Mouse (Mus musculus) thymus, adult 18-20 months (tissue): ENCODE data around the gene Ptma.
"Not testable (repeated sequence)": the region's sequence is repeated elsewhere in the genome, so short reads cannot be mapped to it uniquely, and the experiment has no call there.

Experiments
- DNase-seq, 2 experiments: peaks; one replicate each; pipeline ENCODE4 v3.0.0; 2022; ENCODE audit warnings: mixed read lengths in 2 of 2

Gene Ptma

DNA sequence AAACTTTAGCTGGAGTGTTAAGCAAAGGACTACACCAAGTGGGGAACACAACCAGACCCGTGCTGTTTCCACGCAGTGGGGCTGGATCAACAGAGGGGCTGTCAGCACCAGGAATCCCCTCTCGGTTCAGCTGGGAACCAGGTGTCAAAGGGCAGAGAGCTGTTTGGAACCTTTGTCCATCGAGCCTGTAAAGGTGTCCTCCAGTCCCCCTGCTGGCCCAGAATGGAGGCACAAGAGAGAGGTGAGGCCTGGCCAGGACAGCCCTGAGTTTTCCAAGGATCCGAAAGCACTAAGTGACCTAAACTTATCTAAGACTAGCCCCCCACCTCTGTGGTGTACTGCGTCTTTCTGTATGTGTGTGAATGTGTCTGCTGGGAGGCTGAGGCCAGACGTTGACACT is 6.2 kb upstream of the Ptma start:
- DNase-seq = peak in 1 of 2 experiments; percentile 19

DNA sequence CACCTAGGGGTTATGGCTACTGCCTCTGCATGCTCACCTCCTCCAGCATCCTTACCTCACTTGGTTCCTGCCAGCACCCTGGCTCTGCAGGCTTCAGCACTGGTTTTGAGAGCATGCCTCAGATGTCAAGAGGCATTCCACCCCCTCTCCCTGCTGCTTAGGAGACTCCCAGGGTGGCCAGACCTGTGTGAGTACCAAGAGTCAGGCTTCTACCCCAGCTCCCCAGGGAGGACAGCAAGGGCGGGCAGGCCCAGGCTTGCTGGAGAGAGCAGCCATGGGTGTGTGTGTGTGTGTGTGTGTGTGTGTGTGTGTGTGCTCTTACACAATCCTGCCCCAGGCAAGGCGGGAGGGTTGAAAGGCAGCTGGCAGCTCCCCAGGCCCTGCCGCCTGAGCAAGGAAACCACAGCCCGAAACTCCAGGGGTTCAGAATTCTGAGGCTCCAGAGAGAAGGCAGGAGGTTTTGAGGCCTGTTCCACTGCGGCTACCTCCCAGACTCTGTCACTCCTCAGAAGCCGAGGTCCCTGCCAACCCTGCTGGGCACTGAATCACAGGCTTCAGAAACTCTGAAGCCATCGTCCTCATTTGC is 4.1 kb upstream of the Ptma start:
- DNase-seq = peak in 1 of 2 experiments; percentile 37

DNA sequence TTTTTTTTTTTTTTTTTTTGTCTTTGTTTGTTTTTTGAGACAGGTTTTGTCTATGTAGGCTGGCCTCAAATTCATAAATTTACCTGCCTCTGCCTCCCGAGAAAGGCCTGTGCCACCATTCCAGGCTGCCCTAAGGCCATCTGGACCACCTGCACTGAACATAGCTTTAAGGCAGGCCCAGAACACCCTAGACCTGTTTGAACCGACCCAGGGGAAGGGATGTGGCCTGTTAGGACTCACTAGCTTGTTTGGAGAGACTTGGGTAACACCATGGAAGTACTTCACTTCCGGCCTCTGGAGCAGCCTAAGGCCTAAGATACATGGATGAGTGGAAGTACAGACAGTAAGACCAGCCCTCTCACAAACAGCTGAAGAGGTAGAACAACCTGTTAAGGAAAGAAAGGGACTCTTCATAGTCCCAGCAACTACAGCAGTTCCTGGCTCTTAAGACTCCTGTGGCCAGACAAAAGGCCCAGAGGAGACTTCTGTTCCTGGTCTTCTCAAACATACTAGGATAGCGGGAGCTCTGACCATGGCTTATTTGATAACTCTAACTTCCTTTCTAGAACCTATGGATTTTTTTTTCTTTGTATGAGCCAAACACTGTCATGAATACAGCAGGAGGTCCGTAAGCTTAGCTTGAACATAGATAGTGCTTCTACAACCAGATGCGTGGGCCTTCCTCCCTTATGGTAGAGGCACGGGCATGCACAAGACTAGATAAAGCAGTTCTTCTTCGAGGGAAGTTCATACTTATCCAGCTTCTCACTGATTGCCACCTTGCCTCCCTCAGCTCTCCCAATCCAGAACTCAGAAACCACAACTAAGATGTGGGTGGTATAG is 2.5 kb upstream of the Ptma start:
- peak in 1 of 2 experiments; percentile 19 for DNase-seq

DNA sequence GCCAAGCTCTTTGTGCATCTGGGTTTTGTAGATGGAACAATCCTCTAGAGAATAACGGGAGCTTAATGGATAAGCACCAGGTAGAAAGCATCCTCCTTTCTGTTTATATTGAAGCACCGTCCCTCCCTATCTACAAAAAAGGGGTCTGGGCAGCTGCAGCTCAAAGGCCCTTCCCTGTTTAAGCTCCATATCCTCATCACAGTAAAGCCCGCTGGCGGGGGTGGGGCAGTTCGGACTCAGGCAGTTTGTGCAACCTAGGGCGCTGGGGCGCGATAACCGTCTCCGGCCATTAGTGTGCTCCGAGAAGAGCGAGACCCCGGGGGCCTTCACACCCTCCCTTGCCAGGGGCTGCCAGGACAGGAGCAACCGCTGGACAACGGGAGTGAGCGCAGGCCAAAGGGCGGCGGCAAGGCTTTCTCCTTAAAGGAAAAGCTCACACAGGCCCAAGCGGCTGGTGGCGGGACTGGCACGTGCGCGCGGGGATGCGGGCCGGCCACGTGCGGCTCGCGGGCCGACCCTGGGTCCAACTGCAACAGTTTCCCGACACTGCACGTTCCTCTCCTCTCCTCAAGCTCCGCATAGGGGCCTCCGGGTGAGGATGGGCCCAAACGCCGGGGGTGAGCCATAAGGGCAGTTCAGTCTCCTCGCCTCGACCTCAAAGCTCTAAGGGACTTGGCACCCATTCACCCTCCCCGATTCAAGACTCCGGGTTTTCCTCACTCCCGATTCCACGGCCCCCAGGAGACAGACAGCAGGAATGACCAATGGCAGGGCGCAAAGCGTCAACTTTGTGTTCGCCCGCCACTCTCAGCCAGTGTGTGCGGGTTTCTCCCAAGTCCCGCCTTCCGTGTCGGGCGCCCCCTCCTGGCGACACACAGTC is 1.7 kb upstream of the Ptma start:
- peak; percentile 97 to 100 for DNase-seq

DNA sequence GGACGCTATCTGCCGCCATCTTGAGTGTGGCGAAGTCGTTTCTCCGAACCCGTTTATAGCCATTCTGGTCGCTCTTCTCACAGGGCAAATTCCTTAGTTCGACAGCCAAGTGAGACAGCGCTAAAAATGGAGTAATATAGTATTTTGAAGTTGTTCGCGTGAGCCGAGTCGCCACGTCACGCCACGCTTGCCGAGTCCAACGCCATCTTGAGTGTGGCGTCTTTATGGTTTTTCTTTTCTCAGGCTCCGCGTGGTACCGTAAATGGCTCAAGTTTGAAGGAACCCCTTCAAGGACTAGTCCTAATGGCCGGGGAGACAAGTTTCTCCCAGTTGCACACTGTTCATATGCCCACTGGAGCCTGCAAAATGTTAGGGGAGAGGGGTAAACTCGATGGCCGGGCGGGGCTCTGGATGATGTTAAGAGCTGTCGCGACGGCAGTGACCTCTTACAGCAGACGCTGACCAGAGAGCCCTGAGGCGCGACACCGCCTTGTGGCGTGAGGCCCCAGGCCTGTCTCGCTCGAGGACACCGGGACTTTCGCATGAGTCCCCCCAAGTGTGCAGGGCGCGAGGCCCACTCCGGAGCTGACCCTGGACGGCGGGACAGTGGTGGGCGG is 919 bp upstream of the Ptma start:
- no peak for DNase-seq

DNA sequence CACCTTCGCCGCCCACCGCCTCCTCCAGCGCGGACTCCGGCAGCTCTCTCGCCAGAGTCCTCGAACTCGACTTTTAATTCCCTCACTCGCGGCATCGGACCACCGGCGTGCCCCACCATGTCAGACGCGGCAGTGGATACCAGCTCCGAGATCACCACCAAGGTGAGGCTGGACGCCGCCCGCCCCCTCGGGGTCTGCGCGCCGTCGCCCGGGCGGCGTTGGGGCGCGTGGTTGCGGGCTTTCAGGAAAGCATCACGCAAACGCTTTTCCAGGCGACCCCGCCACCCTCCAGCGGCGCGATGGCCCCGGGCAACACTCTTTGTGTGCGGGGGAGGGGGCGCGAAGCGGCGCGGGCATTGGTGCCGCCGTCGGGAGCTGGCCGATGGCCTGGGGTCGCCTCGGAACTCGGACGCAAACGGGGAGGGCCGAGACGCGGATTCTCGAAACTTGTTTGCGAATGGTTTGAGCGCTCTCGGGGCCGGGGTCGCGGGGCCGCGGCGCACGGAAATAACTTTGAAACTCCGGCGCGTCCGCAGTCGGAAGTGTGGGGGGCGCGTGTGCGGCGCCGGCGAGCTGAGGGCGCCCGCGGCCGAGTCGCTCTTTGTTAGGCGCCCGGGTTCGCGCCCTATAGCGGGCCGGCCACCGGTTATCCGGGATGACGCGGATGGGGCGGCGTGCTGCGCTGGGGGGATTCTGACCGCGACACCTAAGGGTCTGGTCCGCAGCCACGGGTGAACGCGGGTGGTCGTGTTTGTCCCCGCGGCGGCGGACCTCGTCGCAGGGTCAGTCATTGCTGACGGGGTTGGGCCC is 468 bp downstream of the Ptma start:
- peak; percentile 50 to 60 for DNase-seq

DNA sequence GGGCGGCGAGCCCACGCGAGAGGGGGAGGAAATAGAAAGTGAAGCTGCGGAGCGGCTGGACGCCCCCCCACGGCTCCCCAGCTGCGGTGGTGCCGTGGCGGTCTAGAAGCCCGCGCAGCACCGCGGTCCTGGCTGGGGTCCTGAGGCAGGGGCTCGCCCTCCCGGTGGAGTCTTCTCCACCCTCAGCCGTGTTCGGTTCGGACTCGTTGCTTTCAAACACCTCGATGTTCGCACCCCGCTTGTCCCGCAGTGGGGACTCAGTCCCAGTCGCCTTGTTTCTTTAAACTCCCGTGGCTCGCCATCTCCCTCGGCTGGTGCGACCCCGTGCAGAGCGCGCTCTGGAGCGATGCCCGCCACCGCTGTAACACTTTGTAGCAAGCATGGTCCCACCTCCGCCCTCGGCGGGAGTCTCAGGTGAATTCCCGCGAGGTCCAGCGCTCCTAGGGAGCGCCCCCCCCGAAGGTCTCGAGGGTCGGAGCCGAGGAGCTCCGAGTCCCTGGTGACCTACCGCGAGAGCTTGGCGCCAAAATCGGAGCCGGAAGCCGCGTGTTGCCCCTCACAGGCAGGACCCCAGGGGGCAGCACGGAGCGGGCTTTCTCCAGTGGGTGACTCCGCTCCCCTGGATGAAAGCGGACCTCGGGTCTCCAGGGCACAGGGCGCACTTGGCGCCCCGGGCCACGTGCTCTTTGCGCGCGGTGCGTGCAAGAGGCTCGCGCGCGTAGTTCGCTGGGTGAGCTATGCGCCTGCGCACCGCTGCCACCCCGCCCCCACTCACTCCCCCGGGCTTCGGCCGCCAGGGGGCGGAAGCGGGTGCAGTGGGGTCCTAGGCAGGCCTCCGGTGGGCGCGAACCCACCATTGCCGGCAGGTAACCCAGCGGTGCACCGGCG is 1.3 kb downstream of the Ptma start:
- DNase-seq = peak; percentile 79 to 90

DNA sequence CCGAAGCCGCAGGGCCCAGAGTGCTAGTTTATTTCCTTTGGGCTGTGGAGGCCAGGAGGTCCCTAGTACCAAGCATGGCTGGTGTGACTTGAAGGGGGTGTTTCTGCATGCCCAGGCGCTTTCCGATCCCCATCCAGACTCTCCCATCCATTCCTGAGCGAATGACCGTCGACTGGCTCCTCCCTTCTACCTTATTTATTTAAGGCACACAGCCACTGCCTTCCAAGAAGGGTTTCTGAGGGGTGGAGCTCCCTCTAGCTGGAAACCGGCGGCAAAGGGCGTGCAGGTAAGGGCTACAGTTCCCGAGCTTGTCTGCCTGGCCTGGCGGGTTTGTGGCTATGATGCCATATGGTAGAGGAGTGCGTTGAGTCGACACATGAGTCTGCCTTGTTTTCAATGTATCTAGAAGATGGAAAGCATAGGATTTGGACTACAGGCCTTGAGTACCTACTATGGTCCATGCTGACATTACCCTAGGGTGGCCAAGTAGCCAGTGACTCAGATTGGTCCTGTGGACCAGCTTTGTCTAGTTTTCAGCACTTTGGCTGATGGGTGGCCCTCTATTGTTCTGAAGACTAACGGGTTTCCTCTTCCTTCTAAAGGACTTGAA is 2.1 kb downstream of the Ptma start:
- DNase-seq = peak; percentile 55 to 68

DNA sequence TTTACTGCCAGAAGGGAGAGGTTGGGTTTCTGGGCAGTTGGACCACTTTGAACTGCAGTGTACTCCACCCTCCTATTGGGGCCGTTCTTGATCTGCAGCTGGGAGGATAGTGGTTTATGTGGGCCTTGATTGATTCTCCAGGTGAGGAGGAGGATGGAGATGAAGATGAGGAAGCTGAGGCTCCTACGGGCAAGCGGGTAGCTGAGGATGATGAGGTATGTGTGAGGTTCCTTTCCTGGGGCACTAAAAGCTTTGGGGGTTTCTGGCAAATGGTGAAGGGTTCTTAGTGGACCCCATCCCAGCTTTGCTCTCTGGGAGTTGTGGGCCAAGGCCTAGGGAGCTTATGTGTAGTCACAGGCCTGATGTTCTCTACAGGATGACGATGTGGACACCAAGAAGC is 3.1 kb downstream of the Ptma start:
- DNase-seq = no peak

DNA sequence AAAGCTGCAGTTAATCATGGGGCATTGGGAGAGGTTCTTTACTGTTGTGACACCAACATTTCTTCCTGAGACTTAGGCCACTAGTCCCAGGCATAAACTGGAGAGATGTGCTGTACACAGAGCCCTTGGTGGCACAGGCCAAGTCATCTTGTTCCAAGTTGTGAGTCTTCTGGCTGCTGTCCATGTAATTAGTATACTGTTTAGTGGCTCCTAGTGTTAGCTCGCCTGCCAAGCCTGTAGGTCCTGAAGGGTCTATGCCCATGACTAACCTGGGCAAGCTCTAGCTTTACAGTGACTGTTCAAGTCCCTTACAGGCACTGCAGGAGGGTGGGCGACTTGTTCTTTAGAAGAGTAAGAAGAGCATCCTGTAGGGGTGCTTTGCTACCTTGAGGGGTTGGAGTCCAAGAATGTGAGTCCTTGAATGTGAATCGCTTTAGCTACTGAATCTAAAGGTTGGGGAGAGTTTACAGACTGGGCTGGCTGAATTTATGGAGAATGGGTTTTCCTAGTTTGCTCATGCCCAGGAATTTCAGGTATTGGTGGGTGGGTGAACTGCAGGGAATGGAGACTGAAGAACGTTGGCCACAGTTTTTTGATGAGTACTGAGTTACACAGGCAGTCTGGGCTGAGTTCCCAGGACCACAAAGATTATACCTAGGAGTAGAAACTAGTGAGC is 4.5 kb downstream of the Ptma start:
- DNase-seq = no peak

DNA sequence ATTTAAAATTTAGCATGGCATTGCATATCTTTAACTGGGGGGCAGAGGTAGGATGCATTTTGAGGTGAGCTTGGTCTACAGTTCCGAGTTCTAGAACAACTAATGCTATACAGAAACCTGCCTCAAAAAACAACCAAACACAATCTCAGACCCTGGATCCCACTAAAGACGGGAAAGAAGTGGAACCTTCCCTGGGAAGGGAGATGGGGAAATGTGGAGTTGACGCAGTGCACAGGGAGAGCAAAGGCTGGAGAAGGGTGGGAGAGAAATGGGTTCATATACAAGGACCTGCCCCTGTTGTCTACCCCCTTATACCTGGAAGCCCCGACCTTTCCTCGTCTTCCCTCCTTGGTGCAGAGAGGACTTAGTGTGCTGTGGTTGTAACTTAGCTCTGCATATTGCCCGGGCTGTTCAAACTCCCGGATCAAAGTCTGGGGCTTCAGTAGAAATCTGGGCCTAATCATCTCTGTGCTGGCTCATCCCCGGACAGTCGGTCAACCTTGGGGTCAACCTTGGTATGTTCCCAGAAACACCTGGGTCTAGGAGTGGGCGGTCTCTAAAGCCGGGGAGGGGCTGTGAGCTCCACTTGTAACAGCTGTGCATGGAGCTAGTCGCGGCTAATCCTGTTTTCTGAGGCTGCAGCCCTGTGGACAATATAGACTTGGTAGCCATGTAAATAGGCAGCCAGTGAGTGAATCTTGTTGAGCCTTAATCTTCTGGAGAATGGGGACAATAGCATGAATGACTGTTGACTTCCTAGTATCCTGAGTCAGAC is 5.2 kb downstream of the Ptma start:
- peak in 1 of 2 experiments; percentile 30 for DNase-seq

DNA sequence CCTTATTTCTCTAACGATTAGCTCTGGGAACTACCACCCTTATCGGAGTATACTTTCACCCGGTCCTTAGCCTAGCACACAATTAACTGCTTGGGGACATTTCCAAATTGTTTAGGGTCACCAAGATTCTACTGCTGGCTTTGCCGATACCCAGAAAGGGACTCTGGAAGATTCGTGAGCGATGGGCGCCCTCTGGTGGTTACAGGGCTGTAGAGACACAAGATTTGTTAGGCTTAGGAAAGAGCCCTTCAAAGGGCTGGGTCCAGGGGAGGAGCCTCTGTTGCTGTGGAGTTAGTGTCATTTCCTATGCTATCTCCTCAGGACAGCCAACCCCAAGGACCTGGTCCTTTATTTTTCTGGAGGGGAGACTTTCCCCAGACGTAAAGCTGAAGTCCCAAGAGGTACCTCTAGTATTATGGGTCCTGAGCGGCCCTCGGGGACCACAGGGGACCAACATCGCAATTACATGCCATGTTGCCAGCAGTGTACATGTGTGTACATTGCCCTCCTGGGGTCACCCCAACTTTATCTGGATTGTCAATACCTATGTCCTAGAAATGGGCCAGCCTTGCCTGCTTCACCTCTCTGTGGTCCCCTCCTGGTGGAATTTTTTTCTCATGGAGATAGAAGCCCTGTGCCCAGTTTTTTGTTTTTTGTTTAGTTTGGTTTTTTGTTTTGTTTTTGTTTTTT is 6.0 kb downstream of the Ptma start:
- peak; percentile 77 to 87 for DNase-seq

DNA sequence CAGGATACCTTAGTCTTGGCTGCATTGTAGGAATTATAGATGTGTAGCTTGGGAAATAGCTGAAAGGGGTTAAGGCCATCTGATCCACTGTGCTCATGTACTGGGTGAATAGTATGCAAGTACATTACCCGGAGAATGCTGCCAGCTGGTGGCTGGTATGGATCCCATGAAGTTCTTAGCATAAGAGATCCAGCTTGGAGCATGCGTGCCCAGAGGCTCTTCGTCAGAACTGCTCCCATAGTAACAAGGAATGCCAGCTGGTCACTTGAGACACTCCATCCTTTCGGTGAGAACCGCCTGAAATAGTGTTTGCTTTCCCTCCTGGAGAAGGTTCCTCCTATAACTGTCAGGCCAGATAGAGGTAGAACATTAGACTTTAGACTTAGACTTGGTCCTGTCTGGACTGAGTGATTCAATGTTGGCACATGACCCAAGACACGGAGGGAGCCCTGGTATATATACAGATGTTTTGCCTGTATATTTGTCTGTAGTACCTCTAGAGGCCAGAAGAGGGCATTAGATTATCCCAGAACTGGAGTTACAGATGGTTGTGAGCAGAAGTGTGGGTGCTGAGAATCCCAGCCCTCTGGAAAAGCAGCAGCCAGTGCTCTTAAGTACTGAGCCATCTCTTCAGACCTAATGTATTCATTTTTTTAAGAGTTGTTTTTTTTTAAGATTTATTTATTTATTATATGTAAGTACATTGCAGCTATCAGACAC is 7.0 kb downstream of the Ptma start:
- no peak for DNase-seq

DNA sequence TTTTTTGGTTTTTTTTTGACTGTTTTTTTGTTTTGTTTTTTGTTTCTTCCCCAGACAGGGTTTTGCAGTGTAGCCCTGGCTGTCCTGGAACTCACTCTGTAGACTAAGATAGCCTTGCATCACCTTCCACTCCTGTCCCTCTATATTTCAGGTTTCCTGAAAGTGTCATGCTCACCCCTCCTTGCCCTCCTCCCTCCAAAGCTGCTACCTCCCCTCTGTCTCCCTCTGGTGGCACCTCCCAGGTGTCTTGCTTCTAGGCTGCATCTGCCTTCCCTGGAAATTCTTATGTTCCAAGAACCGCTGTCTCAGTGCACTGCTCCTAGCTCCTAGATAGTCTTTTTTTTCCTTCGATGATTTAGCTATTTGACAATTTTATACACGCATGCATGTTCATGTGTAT is 11.9 kb downstream of the Ptma start:
- no peak for DNase-seq

DNA sequence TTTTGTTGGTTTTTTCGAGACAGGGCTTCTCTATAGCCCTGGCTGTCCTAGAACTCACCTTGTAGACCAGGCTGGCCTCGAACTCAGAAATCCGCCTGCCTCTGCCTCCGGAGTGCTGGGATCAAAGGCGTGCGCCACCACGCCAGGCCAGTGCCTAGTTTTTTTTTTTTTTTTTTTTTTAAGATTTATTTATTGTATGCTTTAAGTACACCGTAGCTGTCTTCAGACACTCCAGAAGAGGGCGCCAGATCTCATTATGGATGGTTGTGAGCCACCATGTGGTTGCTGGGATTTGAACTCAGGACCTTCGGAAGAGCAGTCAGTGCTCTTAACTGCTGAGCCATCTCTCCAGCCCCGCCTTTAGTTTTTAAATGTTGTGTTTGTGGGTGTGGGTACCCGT is 13.1 kb downstream of the Ptma start:
- DNase-seq = not testable (repeated sequence)

DNA sequence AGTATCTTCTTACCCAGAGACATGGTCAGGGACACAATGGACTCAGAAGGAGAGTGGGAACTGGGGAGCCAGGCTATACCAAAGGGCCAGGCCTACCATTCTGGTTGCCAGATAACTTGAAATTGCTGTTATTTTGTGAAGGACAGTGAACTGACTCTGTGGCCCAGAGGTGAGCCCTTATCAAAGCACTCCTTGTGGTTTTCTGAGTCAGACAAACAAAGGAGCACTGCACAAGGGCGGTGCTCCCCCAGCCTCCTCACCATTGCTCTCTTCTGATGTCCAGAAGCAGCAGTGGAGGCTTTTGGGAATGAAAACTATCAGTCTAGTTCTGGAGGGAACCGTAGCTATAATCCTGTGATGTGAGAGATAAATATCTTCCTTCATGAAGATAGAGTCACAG is 16.1 kb downstream of the Ptma start:
- no peak for DNase-seq

DNA sequence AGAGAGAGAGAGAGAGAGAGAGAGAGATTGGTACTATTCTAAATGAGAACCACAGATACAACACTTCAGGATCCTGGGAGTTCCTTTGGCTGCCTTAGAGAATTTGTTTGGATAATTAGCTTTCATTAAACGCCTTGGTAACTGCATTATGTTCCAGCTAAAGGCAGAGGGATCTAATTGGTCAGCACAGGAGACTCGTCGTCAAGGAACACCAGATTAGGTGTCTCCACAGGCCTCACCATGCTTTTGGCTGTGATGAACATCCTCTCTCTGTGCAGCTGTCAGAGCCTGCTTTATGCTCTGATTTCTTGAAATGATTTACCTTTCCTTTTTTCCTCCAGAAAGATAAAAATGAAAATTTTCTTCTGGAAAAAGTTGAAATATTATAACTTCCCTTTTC is 20.3 kb downstream of the Ptma start:
- no peak for DNase-seq

DNA sequence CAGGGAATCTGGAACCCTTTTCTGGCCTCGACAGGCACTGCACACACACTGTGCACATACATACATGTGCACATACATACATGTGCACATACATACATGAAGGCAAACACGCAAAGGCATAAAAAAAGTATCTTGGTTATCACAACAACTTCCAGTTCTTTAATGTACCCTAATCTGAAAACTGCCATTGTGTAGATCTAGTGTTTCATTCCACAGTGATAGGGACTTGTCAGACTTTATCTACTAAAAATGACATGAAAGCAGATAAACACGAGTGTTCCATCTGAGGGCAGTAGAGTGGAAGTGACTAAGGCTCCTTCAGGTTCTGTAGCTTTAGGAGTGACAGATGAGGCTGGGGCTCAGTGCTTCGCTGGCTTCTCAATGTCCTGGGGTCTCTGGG is 24.8 kb downstream of the Ptma start:
- no peak for DNase-seq
